In the genomic region with DNA sequence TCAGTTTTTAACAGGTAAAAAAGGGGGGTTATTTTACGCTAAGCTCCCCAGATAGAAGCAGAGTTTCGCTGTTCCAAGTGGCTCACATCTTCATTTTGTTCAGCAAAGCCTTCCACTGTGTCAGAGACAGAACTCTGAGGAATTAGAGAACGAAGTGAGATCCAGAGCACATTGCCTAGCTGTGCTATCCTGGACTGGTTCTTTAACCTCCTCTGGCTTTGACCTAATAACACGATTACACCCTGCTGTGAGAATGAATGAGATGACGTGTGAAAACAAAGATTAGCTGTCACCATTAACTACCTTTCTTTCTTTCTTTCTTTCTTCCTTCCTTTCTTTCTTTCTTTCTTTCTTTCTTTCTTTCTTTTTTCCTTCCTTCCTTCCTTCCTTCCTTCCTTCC, we compare ENCODE assay signal across 16 mouse cellular contexts. TPM values are rescaled to one million over a fixed set of nuclear protein-coding genes. Genes with fewer than 3 reads are reported as not detected.
DNase-seq lines count a peak whose midpoint lies in the region; TF ChIP-seq lines count a peak whose summit lies in the region.
"Had no signal": no experiment of that assay in that cellular context is flagged by ENCODE, and none has a peak within 500 bp of the region (broad histone marks: within the 10 kb centered on the region; RNA-seq: fewer than 3 reads in every experiment).

No protein-coding gene starts in this region.

- no peak overlapping the region; the same call in 1 of the 2 replicates for H3K4me3 ChIP-seq in embryonic fibroblast, embryonic 13.5 days (ENCODE audit: insufficient read depth, low read length)
- no peak overlapping the region for H3K4me3 ChIP-seq in thymus, adult 2 months (ENCODE audit: control insufficient read depth, insufficient read depth, low read length)
- H3K4me3 ChIP-seq: heart, adult 2 months; heart, embryonic 15.5 days; limb, embryonic 10.5 days had no signal

- H3K36me3 ChIP-seq in thymus, adult 2 months (ENCODE audit: control insufficient read depth, insufficient read depth, low read length) = no peaks in the 10 kb centered on the region
- H3K36me3 ChIP-seq: heart, embryonic 15.5 days; limb, embryonic 10.5 days had no signal

- 14% methylated on average over 5 of the region's 5 CpGs for whole genome bisulfite sequencing in thymus, adult 2 months

- peak; percentile 26 for DNase-seq in embryo, embryonic 10 days (ENCODE audit: low spot score)
- DNase-seq in embryo, embryonic 10.5 days (ENCODE audit: low spot score) = no peak
- peak; percentile 34 for DNase-seq in heart, adult 11 months
- DNase-seq in heart, adult 9 months (ENCODE audit: low spot score in 2 of 2) = no peak
- DNase-seq in 3T3-L1 (ENCODE audit: low read depth, low spot score) = peak; percentile 48
- DNase-seq in thymus, adult 2 months = no peak
- DNase-seq: adrenal gland, postnatal 10 days; heart, adult 2 months; heart, postnatal 4 days; kidney, postnatal 25 days; layer of hippocampus, adult 9-11 months; liver, postnatal 0 days; thymus, postnatal 25 days had no signal

- TF ChIP-seq POLR2A in embryonic fibroblast, embryonic 13.5 days (IDR thresholded peaks at IDR 0.05; ENCODE audit: low read depth, low read length) = 0 out of 2 replicates have a peak, but pooled peaks have one; percentile 24
- no peak for TF ChIP-seq POLR2A in thymus, adult 2 months (IDR thresholded peaks at IDR 0.05; ENCODE audit: control insufficient read depth, extremely low read depth, insufficient read depth, low read length, poor library complexity)

- no peak for TF ChIP-seq CTCF in embryonic fibroblast, embryonic 13.5 days (IDR thresholded peaks at IDR 0.05; ENCODE audit: borderline replicate concordance, insufficient read depth, low read length)
- no peak for TF ChIP-seq CTCF in thymus, adult 2 months (IDR thresholded peaks at IDR 0.05; ENCODE audit: borderline replicate concordance, control insufficient read depth, extremely low read depth, insufficient read depth, low read length, poor library complexity)

- H3K4me1 ChIP-seq in embryonic fibroblast, embryonic 13.5 days (ENCODE audit: control insufficient read depth, insufficient read depth, low read length) = peaks cover 6% of the 10 kb centered on the region; the same call in 1 of the 2 replicates
- no peaks in the 10 kb centered on the region for H3K4me1 ChIP-seq in thymus, adult 2 months (replicated peaks; ENCODE audit: control insufficient read depth, insufficient read depth, low read length)
- H3K4me1 ChIP-seq: heart, embryonic 15.5 days had no signal

- no peaks in the 10 kb centered on the region for H3K27me3 ChIP-seq in thymus, adult 2 months (ENCODE audit: control insufficient read depth, insufficient read depth, low read length)

- peak overlapping the region; percentile 94 for H3K27ac ChIP-seq in embryonic fibroblast, embryonic 13.5 days (ENCODE audit: insufficient read depth, low read length)
- H3K27ac ChIP-seq in thymus, adult 2 months (ENCODE audit: control insufficient read depth, insufficient read depth, low read length) = no peak overlapping the region
- H3K27ac ChIP-seq: heart, adult 2 months; heart, embryonic 15.5 days; limb, embryonic 10.5 days had no signal

RNA-seq across cellular contexts. Expression of gene Pigm, which starts 33.1 kb away (rescaled TPM):
- polyA plus RNA-seq in embryonic fibroblast, embryonic 13.5 days (2011; ENCODE audit: insufficient read length, low read depth, missing spikeins) = 11.5 and 12.9 TPM in 2 replicates
- 20.8 and 25.3 TPM in 2 replicates for polyA plus RNA-seq in thymus, adult 2 months (2012; rRNA removed)

Comparison
In these comparisons a context has a peak if more than half of its experiments do, and no peak if none do; other contexts are left out.
1. DNase-seq: peak in embryo, embryonic 10 days (single experiment), heart, adult 11 months (single experiment) and 3T3-L1 (single experiment); none in embryo, embryonic 10.5 days (single experiment), heart, adult 9 months (0 of 2) and thymus, adult 2 months (single experiment).